Mouse (Mus musculus): ENCODE results near the gene Slc22a15.

Slc22a15 gene

DNA sequence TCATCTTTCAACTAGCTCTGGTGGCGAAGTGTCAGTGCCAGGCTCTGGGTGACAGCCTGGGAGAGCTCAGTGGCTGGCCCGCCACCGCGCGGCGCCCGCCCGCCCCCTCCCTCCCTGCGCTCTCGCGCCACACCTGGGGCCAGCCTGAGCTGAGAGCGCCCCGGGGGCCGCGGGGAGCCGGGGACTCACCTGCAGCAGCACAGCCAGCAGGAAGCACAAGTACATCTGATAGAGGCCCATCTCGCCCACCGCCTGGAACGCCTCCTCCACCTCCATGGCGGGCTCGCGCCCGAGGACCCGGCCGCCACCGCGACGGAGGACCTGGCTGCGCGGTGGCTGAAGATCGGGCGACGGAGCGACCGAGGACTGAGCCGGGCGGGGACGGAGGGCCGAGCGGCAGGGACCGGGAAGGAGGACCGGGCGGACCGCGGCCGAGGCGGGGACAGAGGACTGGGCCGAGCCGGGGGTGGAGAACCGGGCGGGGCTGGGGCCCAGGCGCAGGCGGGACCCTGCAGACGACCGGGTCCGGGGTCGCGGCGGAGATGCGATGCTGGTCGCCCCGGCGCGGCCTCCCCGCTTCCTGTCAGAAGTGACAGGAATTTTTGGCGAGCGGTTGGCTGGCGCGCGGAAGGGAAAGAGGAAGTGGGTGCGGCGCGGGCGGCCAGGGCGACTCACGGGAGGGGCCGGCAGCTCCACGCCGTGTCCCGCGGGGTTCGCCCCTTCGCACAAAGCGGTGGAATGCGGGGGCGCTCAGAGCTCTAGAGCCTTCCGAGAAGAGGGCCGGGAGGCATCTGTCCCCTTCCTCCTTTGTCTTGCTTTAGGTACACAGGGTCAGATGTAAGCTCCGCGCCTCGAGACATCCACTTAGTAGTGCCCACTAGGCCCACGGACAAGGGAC lies at the start of gene Slc22a15:
Gene Slc22a15 (minus strand): TSS at position 611 of the 898 bp plus-strand sequence.
- DNase-seq: peak; percentile 78

DNA sequence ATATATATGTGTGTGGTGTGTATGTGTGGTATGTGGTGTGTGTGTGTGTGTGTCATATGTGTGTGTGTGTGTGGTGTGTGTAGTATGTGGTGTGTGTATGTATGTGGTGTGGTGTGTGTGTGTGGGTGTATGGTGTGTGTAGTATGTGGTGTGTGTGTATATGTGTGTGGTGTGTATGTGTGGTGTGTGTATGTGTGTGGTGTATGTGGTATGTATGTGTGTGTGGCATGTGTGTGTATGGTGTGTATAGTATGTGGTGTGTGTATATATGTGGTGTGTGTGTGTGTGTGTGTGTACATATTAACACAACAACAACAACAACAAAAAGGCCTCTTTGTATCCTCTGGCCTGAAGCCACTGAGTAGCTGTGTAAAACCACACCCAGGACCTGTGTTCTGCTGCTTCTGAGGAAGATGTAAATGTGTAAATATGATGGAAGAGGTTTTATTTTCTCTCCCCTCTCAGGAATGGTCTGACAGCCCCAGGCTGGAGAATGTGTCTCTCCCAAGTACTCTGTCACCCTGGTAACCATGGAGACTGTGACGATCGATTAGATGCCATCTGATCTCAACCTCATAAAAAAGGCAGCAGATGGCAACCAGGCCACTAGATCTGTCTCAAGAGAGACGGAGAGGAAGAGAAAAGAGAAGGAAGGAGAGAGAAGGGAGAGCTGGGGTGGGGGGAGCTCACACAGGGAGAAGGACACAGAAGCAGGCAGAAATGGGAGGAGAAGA lies 42.7 kb upstream of the Slc22a15 start:
- no peak for DNase-seq

DNA sequence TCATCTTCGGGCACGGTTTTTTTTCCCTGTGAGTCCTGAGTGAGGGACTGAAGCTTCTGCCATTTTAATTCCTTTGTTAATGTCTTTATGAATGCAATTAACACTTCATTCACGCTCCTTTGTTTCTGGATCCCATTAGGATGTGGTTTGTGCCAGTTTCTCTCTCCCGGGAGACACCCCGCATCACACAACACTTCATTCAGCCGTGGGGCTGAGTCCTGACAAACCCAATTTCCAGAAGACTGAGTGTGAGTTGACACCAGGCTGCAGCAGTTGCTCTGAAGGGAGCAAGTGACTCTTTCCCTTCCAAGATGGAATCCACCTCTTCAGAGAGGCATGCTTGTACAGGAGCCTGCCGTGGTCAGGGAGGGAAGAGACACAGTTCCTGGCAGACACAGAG lies 40.1 kb upstream of the Slc22a15 start:
- no peak for DNase-seq

DNA sequence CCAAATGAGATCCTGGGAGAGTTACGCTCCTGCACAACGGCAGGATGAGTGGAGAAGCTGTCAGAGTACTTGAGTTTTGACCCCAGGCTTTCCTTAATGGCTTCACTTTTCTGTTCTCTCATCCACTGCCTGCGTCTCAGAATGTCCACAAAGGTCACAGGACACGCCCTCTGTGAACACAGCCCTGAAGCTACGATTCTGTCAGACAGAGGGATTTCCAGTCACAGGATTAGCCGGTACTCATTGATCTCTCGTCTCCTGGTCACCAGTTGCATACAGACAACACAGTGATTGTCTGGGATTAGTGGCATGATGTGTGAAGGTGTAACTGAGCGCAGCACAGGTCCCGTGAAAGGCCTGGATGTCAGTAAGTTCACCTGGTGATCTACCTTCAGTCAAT lies 39.2 kb upstream of the Slc22a15 start:
- no peak for DNase-seq

DNA sequence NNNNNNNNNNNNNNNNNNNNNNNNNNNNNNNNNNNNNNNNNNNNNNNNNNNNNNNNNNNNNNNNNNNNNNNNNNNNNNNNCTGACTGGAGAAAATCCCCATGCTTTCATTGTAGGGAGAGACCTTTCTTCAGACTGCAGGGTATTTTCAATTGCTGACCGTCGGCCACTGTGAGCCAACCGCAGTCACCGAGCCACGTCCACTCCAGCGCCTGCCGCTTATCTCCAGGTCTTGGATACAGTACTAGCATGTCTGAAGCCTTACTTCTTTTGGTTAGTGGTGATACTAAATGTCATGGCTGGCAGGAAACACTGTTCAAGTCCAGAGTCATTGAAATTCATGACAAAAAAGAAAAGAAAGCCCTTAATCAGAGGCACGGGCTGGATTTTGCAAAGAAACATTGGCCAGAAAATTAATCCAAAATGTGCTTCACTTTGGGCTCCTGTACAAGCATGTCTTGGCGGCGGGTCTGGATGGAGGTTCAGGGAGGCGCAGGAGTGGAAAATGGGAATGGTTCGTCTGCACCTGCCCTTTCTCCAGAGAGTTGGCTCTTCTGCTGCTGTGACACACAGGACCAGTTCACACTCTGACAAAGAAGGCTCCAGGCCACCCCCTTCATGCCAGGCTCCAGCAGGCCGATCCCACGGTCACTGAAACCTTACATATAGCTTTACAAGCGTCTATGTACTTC lies 37.0 kb upstream of the Slc22a15 start:
- no peak for DNase-seq

DNA sequence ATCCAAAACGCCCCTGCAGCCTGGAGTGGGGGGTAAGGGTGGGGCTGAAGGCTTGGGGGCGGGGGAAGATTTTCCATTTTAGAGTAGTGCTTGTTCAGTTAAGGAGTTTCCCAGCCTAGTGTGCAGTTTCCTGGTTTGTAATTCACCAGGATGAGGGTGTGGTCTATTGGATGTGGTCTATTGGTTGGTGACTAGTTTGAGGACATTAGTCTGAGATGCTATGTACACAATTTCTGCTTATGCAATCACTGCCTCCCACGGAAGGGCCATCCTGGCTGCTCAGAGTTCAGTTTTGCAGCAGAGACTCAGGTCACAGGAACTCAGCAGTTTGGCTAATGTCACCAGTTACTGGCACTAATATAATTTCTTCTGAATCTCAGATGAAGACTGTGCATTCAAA lies 33.8 kb upstream of the Slc22a15 start:
- no peak for DNase-seq

DNA sequence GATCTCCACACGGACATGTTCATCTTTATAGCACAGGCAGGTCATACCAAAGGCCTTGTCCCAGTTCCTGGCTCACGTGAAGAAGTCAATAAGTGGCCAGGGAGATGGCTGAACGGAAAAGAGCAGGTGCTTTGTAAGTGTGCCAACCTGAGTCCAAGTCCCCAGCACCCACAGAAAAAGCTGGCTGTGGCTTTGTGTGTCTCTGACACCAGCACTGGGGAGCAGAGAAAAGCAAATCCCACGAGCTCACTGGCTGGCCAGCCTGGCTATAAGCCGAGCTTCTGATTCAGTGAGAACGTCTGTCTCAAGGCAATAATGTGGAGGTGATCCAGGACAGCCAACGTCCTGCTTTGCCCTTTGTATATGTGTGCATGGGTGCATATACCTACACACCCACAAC lies 29.3 kb upstream of the Slc22a15 start:
- DNase-seq: no peak

DNA sequence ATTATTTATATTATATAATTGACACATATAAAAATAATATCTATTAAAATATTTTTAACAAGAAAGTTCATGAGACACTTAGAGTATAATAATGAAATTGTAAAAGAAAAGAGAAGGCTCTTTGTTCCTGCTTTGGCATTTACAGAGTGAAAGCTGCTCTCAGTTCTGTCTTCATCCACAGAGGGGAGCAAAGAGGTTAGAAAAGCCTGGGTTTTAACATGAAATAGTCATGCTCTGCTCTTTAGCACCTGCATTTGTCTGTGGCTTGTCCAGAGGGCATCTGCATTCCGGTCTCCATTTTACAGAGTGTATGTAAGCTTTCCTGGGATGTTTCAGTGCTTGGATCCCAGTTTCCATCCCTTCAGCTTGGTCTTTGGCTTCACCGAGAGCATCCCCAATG lies 28.3 kb upstream of the Slc22a15 start:
- no peak for DNase-seq

DNA sequence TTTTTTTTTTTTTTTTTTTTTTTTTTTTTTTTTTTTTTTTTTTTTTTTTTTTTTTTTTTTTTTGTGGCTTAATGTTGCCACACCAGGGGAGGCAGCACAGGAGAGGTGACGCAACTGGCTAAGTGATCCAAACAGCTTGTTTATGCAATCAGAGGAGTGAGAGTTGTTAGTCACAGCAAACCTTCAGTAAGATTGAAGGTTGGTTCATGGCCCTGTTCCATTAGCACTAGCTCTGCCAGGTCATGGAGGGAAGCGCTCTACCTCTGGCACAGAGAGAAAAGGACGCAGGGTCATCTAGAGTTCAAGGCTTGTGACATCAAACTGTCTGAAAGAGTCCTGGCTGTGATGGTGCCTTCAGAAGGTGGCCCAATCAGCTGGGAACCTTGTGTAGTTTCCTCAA lies 24.3 kb upstream of the Slc22a15 start:
- DNase-seq: no peak

DNA sequence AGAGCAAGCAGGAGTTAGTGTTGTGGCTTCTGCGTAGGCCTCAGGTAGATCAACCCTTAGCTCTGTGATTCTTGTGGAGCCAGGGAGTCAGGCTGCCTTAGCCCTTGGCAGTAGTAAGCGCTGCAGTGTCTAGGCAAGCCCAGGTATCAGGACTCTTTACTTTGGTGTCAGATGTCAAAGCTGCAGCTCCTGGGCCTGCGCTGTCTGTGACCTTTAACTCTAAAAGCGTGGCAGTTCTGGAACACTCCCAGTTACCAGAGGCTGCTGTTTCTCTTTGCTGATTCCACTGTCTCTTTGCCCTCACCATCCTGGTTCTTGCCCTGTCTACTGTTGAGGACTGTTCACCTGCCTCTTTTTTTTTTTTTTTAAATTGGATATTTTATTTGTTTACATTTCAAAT lies 23.0 kb upstream of the Slc22a15 start:
- DNase-seq: no peak

DNA sequence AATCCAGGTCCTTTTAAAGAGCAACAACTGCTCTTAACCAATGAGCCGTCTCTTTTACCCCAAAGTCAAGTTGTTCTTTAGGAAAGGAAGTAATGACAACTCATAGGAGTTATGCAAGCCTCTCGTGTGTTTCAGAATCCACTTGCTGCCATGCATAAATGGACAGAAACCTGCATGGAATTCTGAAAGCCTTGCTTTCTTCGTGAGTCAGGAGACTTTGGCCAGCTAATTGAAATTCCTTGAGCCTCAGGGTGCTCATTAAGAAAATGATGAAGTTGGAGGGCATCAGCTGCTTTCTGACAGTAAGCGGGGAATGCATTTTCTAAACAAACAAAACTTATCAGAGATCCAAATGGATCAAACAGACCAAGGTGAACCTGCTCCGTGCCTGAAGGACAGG lies 21.0 kb upstream of the Slc22a15 start:
- no peak for DNase-seq

DNA sequence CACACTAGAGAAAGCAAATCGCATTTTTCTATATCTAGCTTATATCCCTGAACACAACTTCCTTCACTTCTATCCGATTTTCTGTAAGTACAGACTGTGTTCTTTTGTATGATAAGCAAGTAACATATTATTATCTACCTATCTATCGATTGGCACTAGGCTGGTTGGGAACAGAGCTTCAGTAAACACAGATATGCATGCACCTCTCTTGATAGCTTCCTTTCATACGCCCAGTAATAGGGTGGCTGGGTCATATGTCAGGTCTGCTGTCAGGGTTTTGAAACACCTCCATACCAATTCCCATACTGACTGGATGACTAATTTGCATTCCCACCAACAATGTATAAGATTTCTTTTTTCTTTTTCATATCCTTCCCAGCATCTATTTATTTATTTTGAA lies 16.2 kb upstream of the Slc22a15 start:
- DNase-seq: no peak

DNA sequence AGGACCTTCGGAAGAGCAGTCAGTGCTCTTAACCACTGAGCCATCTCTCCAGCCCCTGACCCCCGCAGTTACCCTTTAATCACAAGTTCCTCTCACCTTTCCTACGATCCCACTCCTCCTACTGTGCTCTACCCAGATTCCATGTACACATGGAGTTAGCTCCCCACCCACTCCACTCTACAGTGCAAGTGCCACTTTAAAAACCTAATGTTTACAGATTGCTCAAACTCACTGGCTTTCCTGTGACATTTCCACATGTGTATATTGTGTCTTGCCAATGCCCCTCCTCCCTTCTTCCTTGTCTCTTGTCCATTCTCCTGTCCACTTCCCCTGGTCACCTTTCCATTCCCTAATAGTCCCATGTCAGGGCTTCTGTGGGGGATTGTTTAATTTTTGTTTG lies 15.6 kb upstream of the Slc22a15 start:
- no peak for DNase-seq

DNA sequence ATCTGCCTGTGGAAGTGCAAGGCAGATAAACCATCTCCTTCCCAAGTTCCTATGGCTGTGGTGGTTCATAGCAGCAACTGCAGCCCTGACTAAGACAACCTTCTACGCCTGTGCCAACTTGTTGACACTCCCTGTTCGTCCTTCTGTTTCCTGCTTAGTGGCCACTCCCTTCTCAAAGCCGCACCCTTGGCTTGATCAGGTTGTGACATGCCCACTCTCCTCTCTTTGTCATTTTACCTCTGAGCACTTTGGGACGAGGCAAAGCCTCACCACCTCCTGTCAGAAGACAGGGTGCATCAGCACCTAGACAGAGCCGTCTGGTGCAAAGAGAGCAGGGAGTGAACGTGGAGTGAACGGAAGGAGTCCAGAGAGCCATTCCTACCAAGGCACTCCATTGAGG lies 14.9 kb upstream of the Slc22a15 start:
- no peak for DNase-seq

DNA sequence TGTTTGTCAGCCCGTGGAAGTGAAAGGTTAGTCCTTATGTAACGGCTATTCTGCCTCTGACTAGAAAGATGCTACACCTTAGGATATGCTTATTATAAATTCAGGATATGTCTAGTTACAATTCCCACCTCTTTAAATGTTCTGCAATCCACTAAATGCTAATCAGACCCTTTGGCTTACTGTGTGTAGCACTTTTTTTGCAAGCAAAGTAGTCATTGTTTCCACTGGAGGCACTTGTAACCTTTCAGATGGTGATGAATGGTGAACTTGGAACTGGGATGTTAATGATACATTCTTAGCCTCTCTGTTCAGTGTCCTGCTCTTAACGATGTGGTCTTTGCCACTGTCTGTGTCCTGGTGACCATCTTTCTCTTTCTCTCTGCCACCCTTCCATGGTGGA lies 12.1 kb upstream of the Slc22a15 start:
- DNase-seq: no peak

DNA sequence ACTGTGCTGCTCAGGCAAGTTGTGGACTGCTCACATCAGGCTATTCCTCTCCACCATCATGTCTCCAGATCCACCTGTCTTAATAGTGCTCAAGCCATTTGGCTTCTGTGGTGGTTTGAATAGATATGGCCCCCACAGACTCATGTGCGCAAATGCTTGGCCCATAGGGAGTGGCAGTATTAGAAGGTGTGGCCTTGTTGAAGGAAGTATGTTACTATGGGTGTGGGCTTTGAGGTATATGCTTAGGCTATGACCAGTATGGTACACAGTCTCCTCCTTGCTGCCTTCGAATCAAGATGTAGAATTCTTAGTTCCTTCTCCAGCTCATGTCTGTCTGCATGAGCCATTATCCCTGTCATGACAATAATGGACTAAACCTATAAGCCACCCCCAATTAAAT lies 9.6 kb upstream of the Slc22a15 start:
- no peak for DNase-seq

DNA sequence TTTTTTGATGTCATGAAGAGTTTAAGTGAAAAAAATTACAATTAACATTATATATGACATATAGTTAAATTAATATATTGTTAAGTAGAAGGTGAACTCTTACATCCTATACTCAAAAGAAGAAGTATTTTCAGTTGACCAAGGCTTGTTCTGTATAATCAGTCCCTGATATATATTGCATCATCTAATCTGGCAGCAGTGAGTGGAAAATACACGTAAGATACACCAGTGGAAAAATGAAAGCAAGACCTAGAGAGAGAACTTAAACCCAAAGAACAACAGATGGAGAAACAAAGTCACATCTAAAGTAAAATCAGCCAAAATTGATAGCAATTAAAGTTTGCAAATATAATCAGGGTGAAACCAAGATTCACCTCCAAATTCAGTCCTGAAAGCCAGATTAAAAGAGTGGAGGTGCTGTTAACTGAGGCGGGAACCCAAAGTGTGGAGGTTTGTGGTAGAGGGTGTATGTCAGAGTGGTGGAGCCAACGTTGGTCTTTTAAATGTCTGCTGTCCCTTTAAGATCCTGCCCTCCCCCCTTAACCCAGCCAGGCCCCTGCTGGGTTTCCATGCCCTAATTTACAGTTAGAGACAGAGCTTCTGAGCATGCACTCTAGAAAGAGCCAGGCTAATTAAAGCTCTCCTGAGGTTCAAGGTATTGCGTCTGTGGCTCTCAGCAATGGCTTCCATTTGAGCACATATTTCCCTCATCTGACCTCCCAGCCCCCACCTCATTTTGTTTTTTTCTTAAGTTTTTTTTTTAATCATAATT lies 5.0 kb upstream of the Slc22a15 start:
- no peak for DNase-seq

DNA sequence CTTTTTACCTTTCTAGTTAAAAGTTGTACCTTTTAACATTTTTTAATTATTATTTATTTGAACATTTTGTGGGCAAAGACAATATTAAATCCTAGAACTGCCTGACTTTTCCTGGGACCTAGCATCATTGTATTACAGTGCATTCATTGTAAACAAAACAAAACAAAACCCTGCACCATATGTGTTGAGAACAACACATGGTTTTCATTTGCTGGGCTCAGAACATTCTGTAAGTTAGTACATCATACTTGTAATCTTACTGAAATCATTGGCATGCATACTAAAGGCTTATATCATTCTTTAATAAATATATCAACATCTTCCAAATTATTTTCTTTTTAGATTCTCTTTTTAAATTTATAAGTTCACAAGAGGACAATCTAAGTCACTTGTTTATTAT lies 2.4 kb upstream of the Slc22a15 start:
- no peak for DNase-seq

DNA sequence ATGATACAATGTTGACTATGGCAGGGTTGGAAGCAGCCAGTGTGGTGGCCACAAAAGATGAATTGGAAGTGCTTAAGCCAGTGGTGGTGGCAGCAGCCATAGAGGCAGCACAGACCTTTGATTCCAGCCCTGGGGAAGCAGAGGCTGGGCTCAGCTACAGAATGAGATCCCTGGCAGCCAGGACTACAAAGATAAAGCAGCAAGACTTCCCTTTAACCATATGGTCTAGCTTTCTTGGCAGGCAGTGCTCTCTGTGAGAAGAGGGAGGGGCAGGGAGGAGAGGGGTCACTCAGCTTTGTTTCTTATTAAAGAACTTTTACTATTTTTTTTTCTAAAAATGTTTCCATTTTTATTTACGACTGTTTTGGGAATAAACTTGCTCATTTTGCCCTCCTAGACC lies 1.4 kb upstream of the Slc22a15 start:
- DNase-seq: no peak

DNA sequence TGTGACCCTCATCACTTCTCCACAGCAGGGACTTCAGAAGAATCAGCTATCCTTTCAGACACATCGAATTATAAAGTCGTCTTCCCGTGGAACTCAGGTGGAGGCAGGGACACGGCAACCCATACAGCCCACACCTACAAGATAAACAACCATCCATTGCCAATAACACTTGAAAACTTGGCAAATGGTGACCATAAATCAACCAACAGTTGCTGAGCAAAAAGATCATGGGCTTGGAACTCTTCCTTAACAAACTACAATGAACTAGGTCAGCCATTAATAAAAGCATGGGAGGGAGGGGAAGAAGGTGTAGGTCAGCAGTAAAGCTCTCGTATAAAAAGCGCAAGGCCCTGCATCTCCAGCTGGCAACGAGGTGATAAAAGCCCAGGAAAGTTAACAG lies 1.9 kb downstream of the Slc22a15 start:
- no peak for DNase-seq

DNA sequence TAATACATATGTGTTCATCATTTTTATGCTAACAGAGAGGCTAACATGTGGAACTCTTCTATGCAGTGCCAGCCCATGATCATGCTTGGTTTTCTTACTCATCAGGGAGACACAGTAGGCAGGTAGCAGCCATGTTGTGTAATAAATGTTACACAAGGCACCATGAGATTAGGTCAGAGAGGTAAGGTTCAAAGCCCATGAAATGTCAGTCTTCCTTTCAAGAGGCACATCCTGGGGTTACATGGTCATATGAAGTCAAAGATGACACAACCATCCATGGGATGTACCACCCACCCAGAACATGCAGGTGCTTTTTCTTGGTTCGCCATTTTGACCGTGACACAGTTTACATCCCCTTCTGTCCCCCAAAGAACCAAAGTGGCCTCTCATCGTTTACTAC lies 5.7 kb downstream of the Slc22a15 start:
- DNase-seq: no peak

DNA sequence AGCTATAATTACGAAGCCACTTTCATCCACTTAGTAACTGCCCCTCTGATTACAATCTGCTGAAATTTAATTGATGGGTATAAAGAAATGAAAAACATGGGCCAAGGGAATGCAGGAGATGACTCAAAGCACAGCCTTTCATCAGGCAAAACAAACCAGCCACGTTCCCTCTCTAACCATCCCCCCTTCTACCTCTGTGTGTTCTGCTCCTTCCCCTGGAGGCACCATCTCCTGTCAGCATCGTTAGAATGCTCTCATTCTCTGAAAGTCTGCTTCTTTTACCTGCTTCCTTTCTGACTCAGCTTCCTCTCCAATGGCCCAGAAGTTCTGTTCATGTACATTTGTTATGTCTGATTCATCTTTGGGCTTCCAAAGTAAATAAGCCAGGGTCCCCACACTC lies 6.6 kb downstream of the Slc22a15 start:
- DNase-seq: no peak

DNA sequence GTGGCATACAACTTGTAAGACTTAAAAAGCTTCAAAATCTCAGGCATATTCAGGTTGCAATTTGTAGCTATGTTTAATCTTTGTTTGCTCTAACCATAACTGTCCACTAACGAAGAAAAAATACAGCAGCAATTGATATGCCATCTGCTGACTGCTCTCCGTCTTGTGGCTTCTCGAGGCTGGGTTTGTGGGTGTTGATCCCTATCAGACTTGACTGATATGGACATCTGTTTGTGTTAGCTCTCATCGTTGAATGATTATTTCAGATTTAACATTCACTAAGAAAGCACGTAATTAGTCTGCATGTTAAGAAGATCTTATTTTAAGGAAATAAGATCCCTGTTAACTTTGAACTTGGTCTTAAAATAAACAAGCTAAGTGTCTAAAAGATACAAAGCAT lies 7.7 kb downstream of the Slc22a15 start:
- DNase-seq: no peak
